ENCODE assay signal across 8 mouse cellular contexts in the genomic region with DNA sequence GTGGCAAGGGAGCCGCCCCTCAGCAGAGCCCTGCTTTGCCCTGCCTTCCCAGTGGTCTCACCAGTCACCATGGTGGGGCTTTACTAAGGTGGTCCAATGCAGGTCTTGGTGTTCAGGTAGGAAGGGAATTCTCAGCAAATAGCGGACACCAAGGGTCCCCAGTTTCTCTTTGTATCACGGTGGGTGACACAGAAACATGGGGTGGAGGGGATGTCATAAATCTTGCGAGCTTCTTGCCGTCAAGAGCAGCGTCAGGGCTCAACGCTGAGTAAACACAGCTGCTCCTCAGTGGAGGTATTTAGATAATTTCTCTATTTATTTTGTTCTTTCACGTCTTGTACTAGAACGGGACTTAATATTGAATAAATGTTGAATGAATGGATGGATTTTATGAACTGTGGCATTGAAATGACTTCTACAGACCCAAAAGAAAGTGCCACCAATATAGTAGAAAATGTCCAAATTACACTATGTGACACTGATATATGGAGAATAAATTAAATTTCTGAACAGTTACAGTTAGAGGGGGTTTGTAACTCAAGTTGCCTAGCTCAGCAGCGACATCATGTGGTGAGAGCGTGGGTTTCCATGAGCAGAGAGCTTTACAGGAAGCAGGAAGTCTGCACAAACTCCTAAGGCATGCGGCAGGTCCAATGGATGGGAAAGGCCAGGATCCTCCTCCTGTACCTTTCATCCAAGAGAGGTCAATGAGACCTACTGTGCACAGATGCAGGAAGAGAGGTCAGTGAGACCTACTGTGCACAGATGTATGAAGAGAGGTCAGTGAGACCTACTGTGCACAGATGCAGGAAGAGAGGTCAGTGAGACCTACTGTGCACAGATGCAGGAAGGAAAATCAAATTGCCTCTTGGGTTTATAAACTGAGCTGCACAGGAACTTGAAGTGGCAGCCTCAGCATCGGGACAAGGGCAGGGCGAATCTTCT. TPM values are rescaled to one million over a fixed set of nuclear protein-coding genes. Genes with fewer than 3 reads are reported as not detected.
A peak's percentile ranks its signal among the peaks of the same experiment; 100 is the strongest.
DNase-seq lines count a peak whose midpoint lies in the region; ATAC-seq and TF ChIP-seq lines count a peak whose summit lies in the region.

No protein-coding gene starts in this region.

- H3K27ac ChIP-seq in embryonic facial prominence, embryonic 14.5 days (replicated peaks; ENCODE audit: low read depth, low read length) = no peak overlapping the region
- H3K27ac ChIP-seq in heart, embryonic 12.5 days (ENCODE audit: poor library complexity, severe bottlenecking) = no peak overlapping the region
- H3K27ac ChIP-seq in kidney, postnatal 0 days = no peak overlapping the region
- H3K27ac ChIP-seq in liver, embryonic 13.5 days = no peak overlapping the region
- H3K27ac ChIP-seq in neural tube, embryonic 12.5 days = no peak overlapping the region
- H3K27ac ChIP-seq in stomach, postnatal 0 days (replicated peaks) = no peak overlapping the region

- no peaks in the 10 kb centered on the region for H3K36me3 ChIP-seq in embryonic facial prominence, embryonic 14.5 days (ENCODE audit: control insufficient read depth, insufficient read depth, low read length)
- 0 out of 2 replicates have a peak, but pooled peaks cover 3% of the 10 kb centered on the region for H3K36me3 ChIP-seq in heart, embryonic 12.5 days
- no peaks in the 10 kb centered on the region for H3K36me3 ChIP-seq in kidney, postnatal 0 days (ENCODE audit: insufficient read depth, low read length)
- no peaks in the 10 kb centered on the region for H3K36me3 ChIP-seq in liver, embryonic 13.5 days
- H3K36me3 ChIP-seq in neural tube, embryonic 12.5 days = no peaks in the 10 kb centered on the region
- no peaks in the 10 kb centered on the region for H3K36me3 ChIP-seq in stomach, postnatal 0 days (ENCODE audit: control insufficient read depth, insufficient read depth, low read length)

- H3K4me1 ChIP-seq in embryonic facial prominence, embryonic 14.5 days (ENCODE audit: control insufficient read depth, insufficient read depth, low read length) = peaks cover 14% of the 10 kb centered on the region
- no peaks in the 10 kb centered on the region for H3K4me1 ChIP-seq in heart, embryonic 12.5 days (replicated peaks)
- no peaks in the 10 kb centered on the region for H3K4me1 ChIP-seq in kidney, postnatal 0 days (replicated peaks; ENCODE audit: insufficient read depth, low read length)
- H3K4me1 ChIP-seq in liver, embryonic 13.5 days (replicated peaks) = no peaks in the 10 kb centered on the region
- no peaks in the 10 kb centered on the region for H3K4me1 ChIP-seq in neural tube, embryonic 12.5 days
- H3K4me1 ChIP-seq in stomach, postnatal 0 days (replicated peaks; ENCODE audit: control insufficient read depth, insufficient read depth) = no peaks in the 10 kb centered on the region

- peak; percentile 67 for ATAC-seq in embryonic facial prominence, embryonic 14.5 days (ENCODE audit: low read depth)
- peak; percentile 39; the same call in 1 of the 2 replicates for ATAC-seq in heart, embryonic 12.5 days (ENCODE audit: insufficient number of reproducible peaks, low FRiP score)
- peak; percentile 73 for ATAC-seq in kidney, postnatal 0 days (replicated peaks; ENCODE audit: low FRiP score, low read depth)
- ATAC-seq in liver, embryonic 13.5 days (ENCODE audit: low read depth) = no peak
- ATAC-seq in neural tube, embryonic 12.5 days (ENCODE audit: low FRiP score, low read depth) = peak; percentile 63; the same call in 1 of the 2 replicates
- ATAC-seq in stomach, postnatal 0 days (ENCODE audit: low FRiP score, low TSS enrichment) = peak; percentile 58; the same call in 1 of the 2 replicates

- TF ChIP-seq EP300 in stomach, postnatal 0 days (optimal IDR thresholded peaks at IDR 0.05) = no peak

- no peak overlapping the region for H3K9ac ChIP-seq in embryonic facial prominence, embryonic 14.5 days (ENCODE audit: low read depth, low read length)
- no peak overlapping the region for H3K9ac ChIP-seq in heart, embryonic 12.5 days
- no peak overlapping the region for H3K9ac ChIP-seq in kidney, postnatal 0 days (ENCODE audit: low read depth, low read length)
- H3K9ac ChIP-seq in liver, embryonic 13.5 days = no peak overlapping the region
- no peak overlapping the region for H3K9ac ChIP-seq in neural tube, embryonic 12.5 days
- no peak overlapping the region for H3K9ac ChIP-seq in stomach, postnatal 0 days (ENCODE audit: low read length)

- no peak overlapping the region for H3K4me2 ChIP-seq in embryonic facial prominence, embryonic 14.5 days (ENCODE audit: low read depth, low read length)
- no peak overlapping the region for H3K4me2 ChIP-seq in heart, embryonic 12.5 days
- H3K4me2 ChIP-seq in kidney, postnatal 0 days (ENCODE audit: low read length) = no peak overlapping the region
- H3K4me2 ChIP-seq in liver, embryonic 13.5 days = no peak overlapping the region
- no peak overlapping the region for H3K4me2 ChIP-seq in neural tube, embryonic 12.5 days (replicated peaks)
- no peak overlapping the region for H3K4me2 ChIP-seq in stomach, postnatal 0 days (replicated peaks; ENCODE audit: low read depth)

- no peaks in the 10 kb centered on the region for H3K9me3 ChIP-seq in embryonic facial prominence, embryonic 14.5 days (ENCODE audit: control insufficient read depth, low read length)
- H3K9me3 ChIP-seq in heart, embryonic 12.5 days (replicated peaks) = no peaks in the 10 kb centered on the region
- no peaks in the 10 kb centered on the region for H3K9me3 ChIP-seq in kidney, postnatal 0 days (replicated peaks; ENCODE audit: low read length)
- H3K9me3 ChIP-seq in liver, embryonic 13.5 days (replicated peaks) = no peaks in the 10 kb centered on the region
- H3K9me3 ChIP-seq in neural tube, embryonic 12.5 days = no peaks in the 10 kb centered on the region
- no peaks in the 10 kb centered on the region for H3K9me3 ChIP-seq in stomach, postnatal 0 days (ENCODE audit: control insufficient read depth, low read length)

- TF ChIP-seq CTCF in kidney, postnatal 0 days (IDR thresholded peaks at IDR 0.05; ENCODE audit: low read depth) = peak; percentile 97
- TF ChIP-seq CTCF in stomach, postnatal 0 days (IDR thresholded peaks at IDR 0.05; ENCODE audit: low read depth) = peak; percentile 99

- peak; percentile 82 to 86 for DNase-seq in B cell, adult 2 months
- DNase-seq in adrenal gland, postnatal 14 days = peak; percentile 89
- DNase-seq in embryonic facial prominence, embryonic 14.5 days (ENCODE audit: low spot score) = peak; percentile 90
- DNase-seq in kidney, postnatal 0 days (ENCODE audit: low spot score) = peak; percentile 93
- DNase-seq in liver, embryonic 13.5 days = peak; percentile 34
- DNase-seq in stomach, postnatal 0 days (ENCODE audit: low spot score) = peak; percentile 83

- no peak overlapping the region for H3K4me3 ChIP-seq in embryonic facial prominence, embryonic 14.5 days (ENCODE audit: low read depth, low read length)
- H3K4me3 ChIP-seq in heart, embryonic 12.5 days = no peak overlapping the region
- H3K4me3 ChIP-seq in kidney, postnatal 0 days (replicated peaks; ENCODE audit: low read depth, low read length) = no peak overlapping the region
- H3K4me3 ChIP-seq in liver, embryonic 13.5 days (replicated peaks) = no peak overlapping the region
- no peak overlapping the region for H3K4me3 ChIP-seq in neural tube, embryonic 12.5 days
- H3K4me3 ChIP-seq in stomach, postnatal 0 days (ENCODE audit: low read depth, low read length) = no peak overlapping the region

- no peaks in the 10 kb centered on the region for H3K27me3 ChIP-seq in embryonic facial prominence, embryonic 14.5 days (replicated peaks; ENCODE audit: control insufficient read depth, insufficient read depth, low read length)
- no peaks in the 10 kb centered on the region for H3K27me3 ChIP-seq in heart, embryonic 12.5 days (replicated peaks)
- H3K27me3 ChIP-seq in kidney, postnatal 0 days (ENCODE audit: insufficient read depth, low read length) = no peaks in the 10 kb centered on the region
- no peaks in the 10 kb centered on the region for H3K27me3 ChIP-seq in liver, embryonic 13.5 days
- H3K27me3 ChIP-seq in neural tube, embryonic 12.5 days (replicated peaks) = no peaks in the 10 kb centered on the region; the same call in 1 of the 2 replicates
- no peaks in the 10 kb centered on the region for H3K27me3 ChIP-seq in stomach, postnatal 0 days (ENCODE audit: control insufficient read depth, insufficient read depth, low read length)

- 54% methylated on average over 14 of the region's 14 CpGs for WGBS in embryonic facial prominence, embryonic 14.5 days
- 68% methylated on average over 14 of the region's 14 CpGs for WGBS in heart, embryonic 12.5 days
- WGBS in kidney, postnatal 0 days = 37% methylated on average over 14 of the region's 14 CpGs
- 59% methylated on average over 14 of the region's 14 CpGs for WGBS in liver, embryonic 13.5 days (ENCODE audit: insufficient replicate concordance)
- WGBS in neural tube, embryonic 12.5 days = 61% methylated on average over 14 of the region's 14 CpGs
- WGBS in stomach, postnatal 0 days = 35% methylated on average over 14 of the region's 14 CpGs

RNA-seq across cellular contexts. Expression of gene Hlcs, which starts 54.7 kb away (rescaled TPM):
- 11.6 and 12.8 TPM in 2 replicates for total RNA-seq in adrenal gland, postnatal 14 days (2021)
- polyA plus RNA-seq in embryonic facial prominence, embryonic 14.5 days (2014; fragmentation: Nextera tagmentation; extraction: Ambion mirVana) = 6.8 and 8.2 TPM in 2 replicates
- polyA plus RNA-seq in heart, embryonic 12.5 days (2016; fragmentation: Nextera tagmentation; extraction: Ambion mirVana) = 10.3 and 11.0 TPM in 2 replicates
- polyA plus RNA-seq in kidney, postnatal 0 days (2015; fragmentation: Nextera tagmentation; extraction: Ambion mirVana) = 5.0 and 5.9 TPM in 2 replicates
- polyA plus RNA-seq in liver, embryonic 13.5 days (2015; fragmentation: Nextera tagmentation; extraction: Ambion mirVana) = 2.5 and 2.9 TPM in 2 replicates
- polyA plus RNA-seq in neural tube, embryonic 12.5 days (2016; fragmentation: Nextera tagmentation; extraction: Ambion mirVana) = 10.3 TPM in 2 replicates
- polyA plus RNA-seq in stomach, postnatal 0 days (2015; fragmentation: Nextera tagmentation; extraction: Ambion mirVana) = 7.0 TPM in 2 replicates

Comparison
In these comparisons a context has a peak if more than half of its experiments do, and no peak if none do; other contexts are left out.
1. DNase-seq: peak in every context shown above with its lines; median percentile 93 in kidney, postnatal 0 days; 90 in embryonic facial prominence, embryonic 14.5 days; 89 in adrenal gland, postnatal 14 days; 84 in B cell, adult 2 months; 83 in stomach, postnatal 0 days; 34 in liver, embryonic 13.5 days.